Mouse (Mus musculus): ENCODE measurements around the gene Zfp385b.

GRCm38 (mm10) chr2:77863934-77864333 lies 44.5 kb upstream of the Zfp385b start:
- TF ChIP-seq POLR2A (IDR thresholded peaks at IDR 0.05; ENCODE audit: borderline replicate concordance, insufficient read depth, low read length) (no peak), CTCF (IDR thresholded peaks at IDR 0.05; ENCODE audit: borderline replicate concordance, insufficient read depth, low read depth, low read length) (no peak)

Data from cerebellum, adult 2 months (tissue).